Mouse (Mus musculus): ENCODE measurements around the gene Slc7a11.

The Slc7a11 gene

GRCm38 (mm10) chr3:49867951-49868584 is 575.3 kb downstream of the Slc7a11 start:
- DNase-seq (ENCODE audit: low spot score in 2 of 2) = no peak

DNA sequence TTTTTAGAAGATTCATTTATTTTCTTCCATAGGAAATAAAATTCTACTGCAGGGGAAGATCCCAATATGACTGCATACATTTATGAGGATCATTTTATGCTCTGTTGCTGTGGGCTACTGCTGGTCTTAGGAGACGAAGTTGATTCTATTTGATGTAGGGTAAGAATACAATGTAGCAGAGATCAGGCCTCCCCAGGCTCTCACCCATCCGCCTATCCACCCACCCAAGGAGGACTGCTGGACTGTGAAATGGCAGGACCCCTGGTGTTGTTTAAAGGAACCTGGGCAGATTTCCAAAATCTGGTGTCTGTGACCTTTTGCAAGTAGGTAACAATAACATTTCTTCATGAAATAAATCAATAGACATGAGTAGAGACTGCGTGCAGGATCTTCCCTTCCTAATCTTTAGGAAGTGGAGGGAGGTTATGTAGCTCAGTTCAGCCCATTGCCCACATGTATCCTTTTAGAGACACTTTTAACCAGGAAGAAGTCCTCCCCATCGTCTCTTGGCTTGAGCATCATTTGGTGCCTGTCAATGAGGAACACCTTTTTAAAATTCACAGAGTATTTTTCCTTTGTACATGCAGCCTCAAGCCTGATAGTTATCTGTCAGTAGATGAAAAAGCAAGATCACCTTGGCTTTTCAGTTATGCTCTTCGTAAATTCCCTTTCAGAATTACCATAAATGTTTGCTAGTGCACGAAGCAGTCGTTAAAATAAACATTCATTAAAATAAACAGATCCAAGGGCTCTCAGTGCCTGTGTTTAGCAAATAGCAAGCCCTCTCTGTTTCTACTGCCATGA is 576.1 kb downstream of the Slc7a11 start:
- DNase-seq (ENCODE audit: low spot score in 2 of 2) = no peak

DNA sequence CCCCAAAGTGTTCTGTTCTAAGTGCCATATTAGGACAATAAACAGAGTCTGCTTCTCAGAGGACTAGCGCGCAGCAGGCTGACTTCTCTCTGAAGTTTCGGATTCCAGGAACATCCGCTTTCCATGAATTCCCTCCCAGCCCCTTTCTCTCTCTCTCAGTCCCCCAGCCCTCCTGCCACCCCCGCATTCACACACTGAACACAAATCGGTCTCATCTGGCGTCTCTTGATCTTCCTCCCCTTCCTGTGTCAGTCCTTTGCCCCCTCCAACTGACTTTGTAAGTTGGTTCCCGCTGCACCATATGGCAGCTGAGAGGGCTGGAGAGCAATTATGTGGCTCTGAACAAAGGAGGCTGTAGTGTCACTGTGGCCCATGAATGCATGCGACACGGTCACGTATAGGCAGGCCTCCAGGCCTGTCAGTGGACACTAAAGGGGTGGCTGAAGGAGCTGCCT is 577.3 kb downstream of the Slc7a11 start:
- no peak for DNase-seq (ENCODE audit: low spot score in 2 of 2)

GRCm38 (mm10) chr3:49856797-49857196 is 586.6 kb downstream of the Slc7a11 start:
- no peak for DNase-seq (ENCODE audit: low spot score in 2 of 2)

- DNase-seq (ENCODE audit: low spot score in 2 of 2) = no peak
Observed at GRCm38 (mm10) chr3:49854277-49854676, 589.1 kb downstream of the Slc7a11 start.

- no peak for DNase-seq (ENCODE audit: low spot score in 2 of 2)
Observed at GRCm38 (mm10) chr3:49842971-49843370, 600.4 kb downstream of the Slc7a11 start.

Data from urinary bladder, postnatal 36 days (tissue).